Mouse (Mus musculus) erythroblast, embryonic 14.5 days (primary cell): ENCODE data around the gene Pou2f2.

ENCODE experiments used
- GATA1 ChIP-seq: IDR thresholded peaks from 2 replicates; pipeline ENCODE4 v1.6.1; 2012; ENCODE audit warnings: low read length, inconsistent platforms, mixed read lengths
- TAL1 ChIP-seq: IDR thresholded peaks from 3 replicates; pipeline ENCODE4 v1.6.1; 2012; ENCODE audit warnings: low read length, inconsistent platforms, mixed read lengths

DNA sequence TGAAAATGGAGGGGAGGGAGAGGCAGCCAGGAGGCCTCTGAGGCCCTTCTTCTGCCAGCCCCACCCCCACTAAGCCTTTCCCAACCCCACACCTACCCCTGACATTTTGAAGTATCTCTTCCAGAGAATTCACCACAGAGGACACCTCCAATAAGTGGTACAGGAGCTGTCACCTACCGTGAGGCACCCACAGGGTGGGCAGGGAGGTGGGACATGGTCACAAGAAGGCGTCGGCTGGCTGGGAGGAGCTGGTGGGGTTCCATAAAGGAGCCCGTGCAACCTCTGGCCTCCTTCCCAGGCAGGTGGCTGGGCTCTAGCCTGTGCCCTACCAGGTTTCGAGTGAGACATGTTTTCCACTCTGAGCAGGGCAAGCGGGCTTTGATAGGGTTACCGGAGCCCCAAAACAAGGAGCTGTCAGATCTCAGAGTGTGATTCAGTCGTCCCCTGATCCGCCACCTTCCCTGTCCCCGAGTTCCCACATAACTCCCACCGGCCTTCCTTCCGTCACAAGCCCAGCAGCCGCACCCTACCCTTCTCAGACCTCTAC, 58.2 kb downstream of the Pou2f2 start:
- TF ChIP-seq GATA1 (no peak), TAL1 (no peak)
